Mouse (Mus musculus): ENCODE measurements around the gene Csmd2. TPM values are rescaled to one million over a fixed set of nuclear protein-coding genes. Genes with fewer than 3 reads are reported as not detected.
"Not testable (repeated sequence)": the region's sequence is repeated elsewhere in the genome, so short reads cannot be mapped to it uniquely, and the experiment has no call there.

Gene Csmd2
- polyA plus RNA-seq, 2 experiments, result 0.22 to 0.33 TPM

GRCm38 (mm10) chr4:128610706-128611105 is 623.0 kb downstream of the Csmd2 start:
- Histone ChIP-seq H3K4me3 (replicated peaks; ENCODE audit: low read length) (peak overlapping the region; percentile 57; the same call in 1 of the 2 replicates), H3K36me3 (ENCODE audit: control insufficient read depth, insufficient read depth, low read length) (no peaks in the 10 kb centered on the region), H3K27ac (replicated peaks; ENCODE audit: low read depth, low read length) (no peak overlapping the region), H3K9me3 (ENCODE audit: control insufficient read depth, low read length) (no peaks in the 10 kb centered on the region), H3K9ac (ENCODE audit: low read depth, low read length, severe bottlenecking) (no peak overlapping the region), H3K4me2 (replicated peaks; ENCODE audit: low read depth, low read length, severe bottlenecking) (peak overlapping the region; percentile 76), H3K27me3 (ENCODE audit: control insufficient read depth, insufficient read depth, low read length) (no peaks in the 10 kb centered on the region), H3K4me1 (ENCODE audit: control insufficient read depth, insufficient read depth, low read length) (peaks cover 9% of the 10 kb centered on the region)
- no peak for DNase-seq (ENCODE audit: low spot score)
- TF ChIP-seq POLR2A (IDR thresholded peaks at IDR 0.05; ENCODE audit: borderline replicate concordance, extremely low read depth, insufficient read depth, insufficient read length), result no peak
- 28% methylated on average over 10 of the region's 10 CpGs for WGBS
- no peak for ATAC-seq (ENCODE audit: low FRiP score, low read depth)

DNA sequence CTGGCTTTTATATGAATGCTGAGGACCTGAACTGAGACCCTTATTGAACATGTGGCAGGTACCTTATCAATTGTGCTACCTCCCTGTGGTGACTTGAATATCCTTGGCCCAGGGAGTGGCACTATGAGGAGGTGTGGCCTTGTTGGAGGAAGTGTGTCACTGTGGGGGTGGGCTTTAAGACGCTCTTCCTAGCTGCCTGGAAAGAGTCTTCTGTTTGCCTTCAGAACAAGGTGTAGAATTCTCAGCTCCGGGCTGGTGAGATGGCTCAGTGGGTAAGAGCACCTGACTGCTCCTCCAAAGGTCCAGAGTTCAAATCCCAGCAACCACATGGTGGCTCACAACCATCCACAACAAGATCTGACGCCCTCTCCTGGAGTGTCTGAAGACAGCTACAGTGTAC is 624.1 kb downstream of the Csmd2 start:
- H3K9me3 ChIP-seq (ENCODE audit: control insufficient read depth, low read length); ATAC-seq (ENCODE audit: low FRiP score, low read depth); H3K4me1 ChIP-seq (ENCODE audit: control insufficient read depth, insufficient read depth, low read length); H3K4me3 ChIP-seq (replicated peaks; ENCODE audit: low read length); H3K4me2 ChIP-seq (replicated peaks; ENCODE audit: low read depth, low read length, severe bottlenecking); H3K27me3 ChIP-seq (ENCODE audit: control insufficient read depth, insufficient read depth, low read length); H3K27ac ChIP-seq (replicated peaks; ENCODE audit: low read depth, low read length); H3K9ac ChIP-seq (ENCODE audit: low read depth, low read length, severe bottlenecking); DNase-seq (ENCODE audit: low spot score); H3K36me3 ChIP-seq (ENCODE audit: control insufficient read depth, insufficient read depth, low read length): not testable (repeated sequence)
- 78% methylated on average over 2 of the region's 3 CpGs for WGBS

- H3K36me3 ChIP-seq (ENCODE audit: control insufficient read depth, insufficient read depth, low read length), result no peaks in the 10 kb centered on the region
- DNase-seq (ENCODE audit: low spot score) (peak; percentile 81), ATAC-seq (ENCODE audit: low FRiP score, low read depth) (no peak)
- peaks cover 16% of the 10 kb centered on the region for H3K4me1 ChIP-seq (ENCODE audit: control insufficient read depth, insufficient read depth, low read length)
- no peak overlapping the region for H3K4me3 ChIP-seq (replicated peaks; ENCODE audit: low read length)
- H3K27ac ChIP-seq (replicated peaks; ENCODE audit: low read depth, low read length), result no peak overlapping the region
- no peaks in the 10 kb centered on the region for H3K27me3 ChIP-seq (ENCODE audit: control insufficient read depth, insufficient read depth, low read length)
- no peak overlapping the region for H3K4me2 ChIP-seq (replicated peaks; ENCODE audit: low read depth, low read length, severe bottlenecking)
- no peak overlapping the region for H3K9ac ChIP-seq (ENCODE audit: low read depth, low read length, severe bottlenecking)
- TF ChIP-seq POLR2A (IDR thresholded peaks at IDR 0.05; ENCODE audit: borderline replicate concordance, extremely low read depth, insufficient read depth, insufficient read length), result no peak
- no peaks in the 10 kb centered on the region for H3K9me3 ChIP-seq (ENCODE audit: control insufficient read depth, low read length)
- 13% methylated on average over 8 of the region's 8 CpGs for WGBS
These were observed 625.7 kb downstream of the Csmd2 start for GRCm38 (mm10) chr4:128613326-128613725.

GRCm38 (mm10) chr4:128615761-128616160 is 628.1 kb downstream of the Csmd2 start:
- ATAC-seq (ENCODE audit: low FRiP score, low read depth) (no peak), DNase-seq (ENCODE audit: low spot score) (no peak)
- no peaks in the 10 kb centered on the region for H3K9me3 ChIP-seq (ENCODE audit: control insufficient read depth, low read length)
- peaks cover 16% of the 10 kb centered on the region for H3K4me1 ChIP-seq (ENCODE audit: control insufficient read depth, insufficient read depth, low read length)
- H3K36me3 ChIP-seq (ENCODE audit: control insufficient read depth, insufficient read depth, low read length), result no peaks in the 10 kb centered on the region
- WGBS, result 92% methylated on average over 14 of the region's 14 CpGs
- no peak overlapping the region for H3K9ac ChIP-seq (ENCODE audit: low read depth, low read length, severe bottlenecking)
- no peak overlapping the region for H3K27ac ChIP-seq (replicated peaks; ENCODE audit: low read depth, low read length)
- H3K4me3 ChIP-seq (replicated peaks; ENCODE audit: low read length), result no peak overlapping the region
- H3K4me2 ChIP-seq (replicated peaks; ENCODE audit: low read depth, low read length, severe bottlenecking), result no peak overlapping the region
- TF ChIP-seq POLR2A (IDR thresholded peaks at IDR 0.05; ENCODE audit: borderline replicate concordance, extremely low read depth, insufficient read depth, insufficient read length), result no peak
- H3K27me3 ChIP-seq (ENCODE audit: control insufficient read depth, insufficient read depth, low read length), result no peaks in the 10 kb centered on the region

Other genes starting within 250 kb of the Csmd2 start
- gene CK137956, start 16.9 kb upstream of the Csmd2 start, polyA plus RNA-seq (2012; rRNA removed), result not detected in 2 replicates
- gene CK137956, start 16.9 kb upstream of the Csmd2 start, polyA plus RNA-seq (2014; fragmentation: Nextera tagmentation; extraction: Ambion mirVana), result not detected in 2 replicates

Measured in limb, embryonic 14.5 days (tissue).